Mouse (Mus musculus): ENCODE data around the gene Rnase9. TPM values are rescaled to one million over a fixed set of nuclear protein-coding genes. Genes with fewer than 3 reads are reported as not detected.

Gene Rnase9
- total and polyA plus RNA-seq, 2 experiments = not detected

DNA sequence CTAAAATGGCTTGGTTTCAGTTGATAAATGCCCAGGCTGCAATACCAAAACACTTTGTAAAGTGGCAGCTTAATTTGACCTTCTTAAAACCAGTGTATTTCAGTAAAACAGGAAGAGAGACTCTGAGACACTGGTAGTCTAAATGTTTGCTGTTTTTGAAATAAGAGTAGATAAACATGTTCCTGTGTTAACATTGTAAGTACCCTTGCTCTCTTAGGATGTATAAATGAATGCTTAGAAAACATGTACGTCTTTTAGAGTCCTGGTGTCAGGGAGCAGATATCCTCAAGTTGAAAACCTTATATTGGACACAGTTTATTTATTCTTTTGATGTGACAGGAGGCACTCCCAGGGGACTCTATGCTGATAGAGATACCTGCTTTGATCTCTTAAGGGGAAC lies 6.5 kb downstream of the Rnase9 start:
- TF ChIP-seq CTCF (IDR thresholded peaks at IDR 0.05; ENCODE audit: low read depth, low read length) = no peak
- TF ChIP-seq POLR2A (IDR thresholded peaks at IDR 0.05; ENCODE audit: extremely low read depth, insufficient read depth, low read length) = no peak
- H3K9ac ChIP-seq (ENCODE audit: low read depth, low read length) = no peak overlapping the region
- no peak overlapping the region for H3K27ac ChIP-seq (replicated peaks; ENCODE audit: insufficient read depth, low read depth, low read length)
- no peaks in the 10 kb centered on the region for H3K36me3 ChIP-seq (ENCODE audit: control insufficient read depth, insufficient read depth, low read length)
- no peaks in the 10 kb centered on the region for H3K27me3 ChIP-seq (ENCODE audit: control insufficient read depth, insufficient read depth, low read length)
- 65% methylated on average over 1 of the region's 1 CpGs for WGBS
- DNase-seq (ENCODE audit: extremely low read depth, low read depth, low spot score) = no peak
- H3K4me1 ChIP-seq (ENCODE audit: control insufficient read depth, insufficient read depth, low read length) = no peaks in the 10 kb centered on the region
- H3K79me2 ChIP-seq (ENCODE audit: control insufficient read depth, insufficient read depth, low read length) = no peaks in the 10 kb centered on the region
- no peak overlapping the region for H3K4me3 ChIP-seq (ENCODE audit: insufficient read depth, low read depth, low read length)

DNA sequence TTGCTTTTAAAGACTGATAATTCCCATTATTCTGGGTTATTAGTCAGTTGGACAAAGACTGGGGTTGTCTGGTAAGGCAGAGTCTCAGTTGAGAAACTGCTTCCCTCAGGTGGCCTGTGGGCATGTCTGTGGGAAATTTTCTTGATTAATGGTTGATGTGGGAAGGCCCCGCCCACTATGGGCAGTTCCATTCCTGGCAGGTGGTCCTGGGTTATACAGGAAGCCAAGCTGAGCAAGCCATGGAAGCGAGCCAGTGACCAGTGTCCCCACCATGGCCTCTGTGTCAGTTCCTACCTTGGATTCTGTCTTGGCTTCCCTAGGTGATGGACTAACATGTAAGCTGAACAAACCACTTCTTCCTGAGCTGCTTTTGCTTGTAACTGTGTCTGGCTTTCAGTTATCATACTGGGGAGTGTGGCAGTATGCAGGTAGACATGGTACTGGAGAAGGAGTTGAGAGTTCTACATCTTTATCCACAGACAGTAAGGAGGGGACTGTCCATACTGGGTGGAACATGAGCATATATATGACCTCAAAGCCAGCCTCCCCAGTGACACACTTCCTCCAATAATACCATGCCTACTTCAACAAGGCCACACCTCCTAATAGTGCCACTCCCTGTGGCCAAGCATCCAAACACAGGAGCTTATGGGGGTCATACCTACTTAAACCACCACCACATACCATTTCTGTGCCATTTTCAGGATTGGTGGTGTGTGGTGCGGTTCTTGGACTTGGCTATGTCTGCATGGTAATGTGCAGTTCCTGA lies 14.1 kb downstream of the Rnase9 start:
- no peaks in the 10 kb centered on the region for H3K79me2 ChIP-seq (ENCODE audit: control insufficient read depth, insufficient read depth, low read length)
- no peak overlapping the region for H3K9ac ChIP-seq (ENCODE audit: low read depth, low read length)
- DNase-seq (ENCODE audit: extremely low read depth, low read depth, low spot score) = no peak
- TF ChIP-seq POLR2A (IDR thresholded peaks at IDR 0.05; ENCODE audit: extremely low read depth, insufficient read depth, low read length) (no peak), CTCF (IDR thresholded peaks at IDR 0.05; ENCODE audit: low read depth, low read length) (no peak)
- H3K36me3 ChIP-seq (ENCODE audit: control insufficient read depth, insufficient read depth, low read length) = no peaks in the 10 kb centered on the region
- no peaks in the 10 kb centered on the region for H3K4me1 ChIP-seq (ENCODE audit: control insufficient read depth, insufficient read depth, low read length)
- H3K27ac ChIP-seq (replicated peaks; ENCODE audit: insufficient read depth, low read depth, low read length) = no peak overlapping the region
- 76% methylated on average over 3 of the region's 3 CpGs for WGBS
- no peak overlapping the region for H3K4me3 ChIP-seq (ENCODE audit: insufficient read depth, low read depth, low read length)
- no peaks in the 10 kb centered on the region for H3K27me3 ChIP-seq (ENCODE audit: control insufficient read depth, insufficient read depth, low read length)

DNA sequence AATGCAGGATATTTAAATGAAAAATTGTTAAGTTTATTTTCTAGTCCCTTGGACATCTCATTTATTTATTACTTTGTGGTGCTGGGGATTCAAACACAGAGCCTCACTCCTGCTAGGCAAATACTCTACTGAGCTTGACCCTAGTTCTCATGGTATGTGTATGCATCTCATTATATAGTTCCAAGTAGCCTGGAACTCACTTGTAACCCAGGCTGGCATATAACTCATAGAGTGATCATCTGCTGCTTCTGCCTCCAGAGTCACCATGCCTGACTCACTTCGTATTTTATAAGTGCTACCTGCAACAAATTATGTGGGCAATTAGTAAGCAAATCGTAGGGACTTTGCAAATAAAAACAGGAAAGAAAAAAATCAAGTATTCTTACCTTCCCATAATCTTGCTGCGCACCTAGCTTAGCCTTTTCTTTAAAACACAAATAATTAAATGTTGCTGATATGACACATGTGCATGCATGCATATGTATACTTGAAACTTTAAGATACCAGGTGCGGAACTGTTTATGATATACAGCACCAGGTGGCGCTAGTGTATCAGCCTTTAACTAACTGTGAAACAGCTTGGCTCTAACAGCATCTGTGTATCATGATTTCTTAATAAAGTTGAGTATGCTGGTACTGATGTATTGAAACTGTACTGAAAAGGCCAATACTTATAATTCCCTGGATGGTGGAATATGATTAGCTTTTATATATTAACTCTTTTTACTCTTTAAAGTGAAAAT lies 15.1 kb downstream of the Rnase9 start:
- 38% methylated on average over 5 of the region's 5 CpGs for WGBS
- no peaks in the 10 kb centered on the region for H3K79me2 ChIP-seq (ENCODE audit: control insufficient read depth, insufficient read depth, low read length)
- no peaks in the 10 kb centered on the region for H3K4me1 ChIP-seq (ENCODE audit: control insufficient read depth, insufficient read depth, low read length)
- peak; percentile 74 for DNase-seq (ENCODE audit: extremely low read depth, low read depth, low spot score)
- no peaks in the 10 kb centered on the region for H3K36me3 ChIP-seq (ENCODE audit: control insufficient read depth, insufficient read depth, low read length)
- no peak overlapping the region for H3K27ac ChIP-seq (replicated peaks; ENCODE audit: insufficient read depth, low read depth, low read length)
- H3K27me3 ChIP-seq (ENCODE audit: control insufficient read depth, insufficient read depth, low read length) = no peaks in the 10 kb centered on the region
- H3K9ac ChIP-seq (ENCODE audit: low read depth, low read length) = no peak overlapping the region
- TF ChIP-seq POLR2A (IDR thresholded peaks at IDR 0.05; ENCODE audit: extremely low read depth, insufficient read depth, low read length) = no peak
- peak; percentile 72 for TF ChIP-seq CTCF (IDR thresholded peaks at IDR 0.05; ENCODE audit: low read depth, low read length)
- H3K4me3 ChIP-seq (ENCODE audit: insufficient read depth, low read depth, low read length) = no peak overlapping the region

DNA sequence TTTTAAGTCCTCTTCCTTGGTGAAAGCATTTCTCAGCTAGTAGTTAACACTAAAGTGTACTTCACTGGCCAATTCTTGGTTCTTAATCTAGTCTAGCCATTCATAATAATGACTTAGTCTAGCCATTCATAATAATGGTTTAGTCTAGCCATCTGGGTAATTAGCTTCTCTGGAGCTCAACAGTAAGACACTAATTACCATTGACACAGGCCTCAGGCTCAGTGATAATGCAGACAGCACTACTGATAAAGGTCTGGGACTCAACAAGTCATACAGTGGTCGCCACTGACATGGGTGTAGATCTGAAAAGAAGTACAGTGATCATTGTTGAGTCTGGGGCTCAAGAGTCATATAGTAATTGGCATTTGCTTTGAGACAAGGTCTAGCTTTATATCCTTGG lies 16.8 kb downstream of the Rnase9 start:
- no peak for DNase-seq (ENCODE audit: extremely low read depth, low read depth, low spot score)
- 100% methylated on average over 1 of the region's 1 CpGs for WGBS
- H3K27me3 ChIP-seq (ENCODE audit: control insufficient read depth, insufficient read depth, low read length) = no peaks in the 10 kb centered on the region
- H3K36me3 ChIP-seq (ENCODE audit: control insufficient read depth, insufficient read depth, low read length) = no peaks in the 10 kb centered on the region
- H3K27ac ChIP-seq (replicated peaks; ENCODE audit: insufficient read depth, low read depth, low read length) = no peak overlapping the region
- H3K79me2 ChIP-seq (ENCODE audit: control insufficient read depth, insufficient read depth, low read length) = no peaks in the 10 kb centered on the region
- no peak overlapping the region for H3K4me3 ChIP-seq (ENCODE audit: insufficient read depth, low read depth, low read length)
- H3K4me1 ChIP-seq (ENCODE audit: control insufficient read depth, insufficient read depth, low read length) = no peaks in the 10 kb centered on the region
- no peak overlapping the region for H3K9ac ChIP-seq (ENCODE audit: low read depth, low read length)
- TF ChIP-seq POLR2A (IDR thresholded peaks at IDR 0.05; ENCODE audit: extremely low read depth, insufficient read depth, low read length) (no peak), CTCF (IDR thresholded peaks at IDR 0.05; ENCODE audit: low read depth, low read length) (no peak)

DNA sequence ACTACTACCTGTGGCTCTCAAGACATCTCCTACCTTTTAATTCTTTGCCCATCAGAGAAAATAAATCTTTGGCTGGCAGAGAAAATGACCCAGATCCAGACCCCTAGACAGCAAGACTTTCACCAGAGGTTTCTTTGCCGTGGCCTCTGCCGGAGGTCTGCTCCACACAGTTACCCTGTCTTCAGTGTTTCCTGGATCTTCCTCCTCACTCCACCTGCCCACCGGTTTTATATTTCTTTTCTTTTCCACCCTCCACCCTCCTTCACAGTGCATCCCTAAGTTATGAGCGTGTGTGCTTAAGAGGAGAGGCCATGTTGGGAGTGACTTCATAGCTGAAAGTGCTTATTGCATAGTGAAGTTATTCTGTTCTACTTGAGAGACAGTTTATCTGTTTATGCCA lies 18.2 kb downstream of the Rnase9 start:
- no peaks in the 10 kb centered on the region for H3K36me3 ChIP-seq (ENCODE audit: control insufficient read depth, insufficient read depth, low read length)
- H3K4me1 ChIP-seq (ENCODE audit: control insufficient read depth, insufficient read depth, low read length) = no peaks in the 10 kb centered on the region
- no peak overlapping the region for H3K27ac ChIP-seq (replicated peaks; ENCODE audit: insufficient read depth, low read depth, low read length)
- WGBS = 84% methylated on average over 4 of the region's 4 CpGs
- no peak overlapping the region for H3K9ac ChIP-seq (ENCODE audit: low read depth, low read length)
- no peaks in the 10 kb centered on the region for H3K79me2 ChIP-seq (ENCODE audit: control insufficient read depth, insufficient read depth, low read length)
- H3K27me3 ChIP-seq (ENCODE audit: control insufficient read depth, insufficient read depth, low read length) = no peaks in the 10 kb centered on the region
- TF ChIP-seq CTCF (IDR thresholded peaks at IDR 0.05; ENCODE audit: low read depth, low read length) = no peak
- TF ChIP-seq POLR2A (IDR thresholded peaks at IDR 0.05; ENCODE audit: extremely low read depth, insufficient read depth, low read length) = no peak
- no peak for DNase-seq (ENCODE audit: extremely low read depth, low read depth, low spot score)
- no peak overlapping the region for H3K4me3 ChIP-seq (ENCODE audit: insufficient read depth, low read depth, low read length)

DNA sequence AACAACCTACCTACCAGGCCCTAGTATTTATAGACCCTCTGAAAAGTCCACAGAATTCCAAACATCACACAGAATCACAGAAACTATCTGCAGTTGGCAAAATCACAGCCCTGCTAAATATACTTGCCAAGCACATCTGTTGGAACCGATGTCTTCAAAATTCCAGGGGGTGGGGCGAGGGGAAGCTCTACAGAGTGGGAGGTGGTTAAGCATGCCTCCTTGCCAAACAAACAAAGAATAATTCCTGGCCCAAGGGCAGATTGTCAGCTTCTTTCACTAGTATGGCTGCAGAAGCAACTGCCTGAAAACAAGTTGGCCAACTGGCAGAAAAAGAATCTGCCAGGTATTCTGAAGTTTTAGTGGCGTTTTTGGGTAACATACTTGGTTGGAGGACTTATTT lies 24.4 kb downstream of the Rnase9 start:
- no peak for DNase-seq (ENCODE audit: extremely low read depth, low read depth, low spot score)
- WGBS = 73% methylated on average over 3 of the region's 3 CpGs

More for the DNA sequence above, 24.4 kb downstream of the Rnase9 start:
- H3K4me3 ChIP-seq (ENCODE audit: insufficient read depth, low read depth, low read length) = no peak overlapping the region
- H3K36me3 ChIP-seq (ENCODE audit: control insufficient read depth, insufficient read depth, low read length) = no peaks in the 10 kb centered on the region
- H3K79me2 ChIP-seq (ENCODE audit: control insufficient read depth, insufficient read depth, low read length) = no peaks in the 10 kb centered on the region
- H3K4me1 ChIP-seq (ENCODE audit: control insufficient read depth, insufficient read depth, low read length) = no peaks in the 10 kb centered on the region
- no peaks in the 10 kb centered on the region for H3K27me3 ChIP-seq (ENCODE audit: control insufficient read depth, insufficient read depth, low read length)
- TF ChIP-seq POLR2A (IDR thresholded peaks at IDR 0.05; ENCODE audit: extremely low read depth, insufficient read depth, low read length) = no peak
- no peak overlapping the region for H3K9ac ChIP-seq (ENCODE audit: low read depth, low read length)
- no peak overlapping the region for H3K27ac ChIP-seq (replicated peaks; ENCODE audit: insufficient read depth, low read depth, low read length)
